Mouse (Mus musculus): ENCODE results near the gene Proca1. TPM values are rescaled to one million over a fixed set of nuclear protein-coding genes. Genes with fewer than 3 reads are reported as not detected.

The Proca1 gene
- polyA plus RNA-seq, 2 experiments, result 1.9 to 2.1 TPM

GRCm38 (mm10) chr11:78171328-78171727, 21.9 kb upstream of the Proca1 start:
- peaks cover 9% of the 10 kb centered on the region for H3K4me1 ChIP-seq (ENCODE audit: control insufficient read depth, insufficient read depth, low read length)
- H3K27ac ChIP-seq (replicated peaks; ENCODE audit: low read depth, low read length), result no peak overlapping the region
- WGBS, result 68% methylated on average over 4 of the region's 4 CpGs
- no peak overlapping the region for H3K4me3 ChIP-seq (replicated peaks; ENCODE audit: low read length)
- TF ChIP-seq POLR2A (IDR thresholded peaks at IDR 0.05; ENCODE audit: borderline replicate concordance, extremely low read depth, insufficient read depth, insufficient read length), result no peak
- DNase-seq (ENCODE audit: low spot score), result no peak
- H3K9me3 ChIP-seq (ENCODE audit: control insufficient read depth, low read length), result no peaks in the 10 kb centered on the region
- no peak for ATAC-seq (ENCODE audit: low FRiP score, low read depth)
- no peak overlapping the region for H3K4me2 ChIP-seq (replicated peaks; ENCODE audit: low read depth, low read length, severe bottlenecking)
- no peaks in the 10 kb centered on the region for H3K27me3 ChIP-seq (ENCODE audit: control insufficient read depth, insufficient read depth, low read length)
- peaks cover 6% of the 10 kb centered on the region; the same call in 1 of the 2 replicates for H3K36me3 ChIP-seq (ENCODE audit: control insufficient read depth, insufficient read depth, low read length)
- no peak overlapping the region for H3K9ac ChIP-seq (ENCODE audit: low read depth, low read length, severe bottlenecking)

- peaks cover 8% of the 10 kb centered on the region for H3K4me1 ChIP-seq (ENCODE audit: control insufficient read depth, insufficient read depth, low read length)
- TF ChIP-seq POLR2A (IDR thresholded peaks at IDR 0.05; ENCODE audit: borderline replicate concordance, extremely low read depth, insufficient read depth, insufficient read length), result no peak
- DNase-seq (ENCODE audit: low spot score) (no peak), ATAC-seq (ENCODE audit: low FRiP score, low read depth) (no peak)
- H3K9ac ChIP-seq (ENCODE audit: low read depth, low read length, severe bottlenecking), result no peak overlapping the region
- H3K4me3 ChIP-seq (replicated peaks; ENCODE audit: low read length), result no peak overlapping the region
- H3K36me3 ChIP-seq (ENCODE audit: control insufficient read depth, insufficient read depth, low read length), result peaks cover 6% of the 10 kb centered on the region; the same call in 1 of the 2 replicates
- H3K27ac ChIP-seq (replicated peaks; ENCODE audit: low read depth, low read length), result no peak overlapping the region
- 77% methylated on average over 16 of the region's 16 CpGs for WGBS
- H3K27me3 ChIP-seq (ENCODE audit: control insufficient read depth, insufficient read depth, low read length), result no peaks in the 10 kb centered on the region
- no peaks in the 10 kb centered on the region for H3K9me3 ChIP-seq (ENCODE audit: control insufficient read depth, low read length)
- H3K4me2 ChIP-seq (replicated peaks; ENCODE audit: low read depth, low read length, severe bottlenecking), result no peak overlapping the region
These were observed 21.0 kb upstream of the Proca1 start for GRCm38 (mm10) chr11:78172034-78172747.

- TF ChIP-seq POLR2A (IDR thresholded peaks at IDR 0.05; ENCODE audit: borderline replicate concordance, extremely low read depth, insufficient read depth, insufficient read length), result no peak
- DNase-seq (ENCODE audit: low spot score) (no peak), ATAC-seq (ENCODE audit: low FRiP score, low read depth) (no peak)
- Histone ChIP-seq H3K27ac (replicated peaks; ENCODE audit: low read depth, low read length) (no peak overlapping the region), H3K27me3 (ENCODE audit: control insufficient read depth, insufficient read depth, low read length) (no peaks in the 10 kb centered on the region), H3K4me3 (replicated peaks; ENCODE audit: low read length) (no peak overlapping the region), H3K9ac (ENCODE audit: low read depth, low read length, severe bottlenecking) (no peak overlapping the region), H3K9me3 (ENCODE audit: control insufficient read depth, low read length) (no peaks in the 10 kb centered on the region), H3K4me1 (ENCODE audit: control insufficient read depth, insufficient read depth, low read length) (peaks cover 12% of the 10 kb centered on the region), H3K4me2 (replicated peaks; ENCODE audit: low read depth, low read length, severe bottlenecking) (no peak overlapping the region), H3K36me3 (ENCODE audit: control insufficient read depth, insufficient read depth, low read length) (peaks cover 6% of the 10 kb centered on the region; the same call in 1 of the 2 replicates)
- 84% methylated on average over 19 of the region's 19 CpGs for WGBS
These were observed 20.3 kb upstream of the Proca1 start for GRCm38 (mm10) chr11:78172748-78173383.

- no peak overlapping the region for H3K9ac ChIP-seq (ENCODE audit: low read depth, low read length, severe bottlenecking)
- no peak for DNase-seq (ENCODE audit: low spot score)
- 90% methylated on average over 3 of the region's 3 CpGs for WGBS
- H3K36me3 ChIP-seq (ENCODE audit: control insufficient read depth, insufficient read depth, low read length), result peaks cover 8% of the 10 kb centered on the region; the same call in 1 of the 2 replicates
- H3K4me2 ChIP-seq (replicated peaks; ENCODE audit: low read depth, low read length, severe bottlenecking), result 0 out of 2 replicates have a peak overlapping the region, but pooled peaks have one; percentile 7
- no peaks in the 10 kb centered on the region for H3K9me3 ChIP-seq (ENCODE audit: control insufficient read depth, low read length)
- no peaks in the 10 kb centered on the region for H3K27me3 ChIP-seq (ENCODE audit: control insufficient read depth, insufficient read depth, low read length)
- peaks cover 16% of the 10 kb centered on the region for H3K4me1 ChIP-seq (ENCODE audit: control insufficient read depth, insufficient read depth, low read length)
- H3K27ac ChIP-seq (replicated peaks; ENCODE audit: low read depth, low read length), result no peak overlapping the region
- TF ChIP-seq POLR2A (IDR thresholded peaks at IDR 0.05; ENCODE audit: borderline replicate concordance, extremely low read depth, insufficient read depth, insufficient read length), result no peak
- no peak overlapping the region for H3K4me3 ChIP-seq (replicated peaks; ENCODE audit: low read length)
- no peak for ATAC-seq (ENCODE audit: low FRiP score, low read depth)
These were observed 18.7 kb upstream of the Proca1 start for GRCm38 (mm10) chr11:78174506-78174905.

- no peak for TF ChIP-seq POLR2A (IDR thresholded peaks at IDR 0.05; ENCODE audit: borderline replicate concordance, extremely low read depth, insufficient read depth, insufficient read length)
- Histone ChIP-seq H3K9ac (ENCODE audit: low read depth, low read length, severe bottlenecking) (peak overlapping the region; percentile 40; the same call in 1 of the 2 replicates), H3K27ac (replicated peaks; ENCODE audit: low read depth, low read length) (peak overlapping the region; percentile 40; the same call in 1 of the 2 replicates), H3K4me2 (replicated peaks; ENCODE audit: low read depth, low read length, severe bottlenecking) (peak overlapping the region; percentile 46), H3K4me3 (replicated peaks; ENCODE audit: low read length) (peak overlapping the region; percentile 46), H3K36me3 (ENCODE audit: control insufficient read depth, insufficient read depth, low read length) (peaks cover 22% of the 10 kb centered on the region), H3K9me3 (ENCODE audit: control insufficient read depth, low read length) (no peaks in the 10 kb centered on the region), H3K27me3 (ENCODE audit: control insufficient read depth, insufficient read depth, low read length) (no peaks in the 10 kb centered on the region), H3K4me1 (ENCODE audit: control insufficient read depth, insufficient read depth, low read length) (peaks cover 27% of the 10 kb centered on the region)
- ATAC-seq (ENCODE audit: low FRiP score, low read depth) (no peak), DNase-seq (ENCODE audit: low spot score) (no peak)
- 2% methylated on average over 9 of the region's 10 CpGs for WGBS
These were observed 17.3 kb upstream of the Proca1 start for GRCm38 (mm10) chr11:78175771-78176401.
